Mouse (Mus musculus): ENCODE data around the gene AI837181.
"Not testable (repeated sequence)": the region's sequence is repeated elsewhere in the genome, so short reads cannot be mapped to it uniquely, and the experiment has no call there.

AI837181 gene

GRCm38 (mm10) chr19:5424782-5425741 is at the start of gene AI837181, which contains the start of gene Drap1:
Gene AI837181, plus strand, starts transcription at chr19:5425144.
Gene Drap1, minus strand, starts transcription at chr19:5424979.
- peak; percentile 76 to 92 for DNase-seq (ENCODE audit: low spot score in 2 of 2)

GRCm38 (mm10) chr19:5377446-5377845 is 47.5 kb upstream of the AI837181 start:
- no peak for DNase-seq (ENCODE audit: low spot score in 2 of 2)

- no peak for DNase-seq (ENCODE audit: low spot score in 2 of 2)
These were observed 41.6 kb upstream of the AI837181 start for GRCm38 (mm10) chr19:5383326-5383725.

GRCm38 (mm10) chr19:5384715-5385114 is 40.2 kb upstream of the AI837181 start:
- no peak for DNase-seq (ENCODE audit: low spot score in 2 of 2)

GRCm38 (mm10) chr19:5388011-5388441 is 36.9 kb upstream of the AI837181 start:
- no peak for DNase-seq (ENCODE audit: low spot score in 2 of 2)

DNA sequence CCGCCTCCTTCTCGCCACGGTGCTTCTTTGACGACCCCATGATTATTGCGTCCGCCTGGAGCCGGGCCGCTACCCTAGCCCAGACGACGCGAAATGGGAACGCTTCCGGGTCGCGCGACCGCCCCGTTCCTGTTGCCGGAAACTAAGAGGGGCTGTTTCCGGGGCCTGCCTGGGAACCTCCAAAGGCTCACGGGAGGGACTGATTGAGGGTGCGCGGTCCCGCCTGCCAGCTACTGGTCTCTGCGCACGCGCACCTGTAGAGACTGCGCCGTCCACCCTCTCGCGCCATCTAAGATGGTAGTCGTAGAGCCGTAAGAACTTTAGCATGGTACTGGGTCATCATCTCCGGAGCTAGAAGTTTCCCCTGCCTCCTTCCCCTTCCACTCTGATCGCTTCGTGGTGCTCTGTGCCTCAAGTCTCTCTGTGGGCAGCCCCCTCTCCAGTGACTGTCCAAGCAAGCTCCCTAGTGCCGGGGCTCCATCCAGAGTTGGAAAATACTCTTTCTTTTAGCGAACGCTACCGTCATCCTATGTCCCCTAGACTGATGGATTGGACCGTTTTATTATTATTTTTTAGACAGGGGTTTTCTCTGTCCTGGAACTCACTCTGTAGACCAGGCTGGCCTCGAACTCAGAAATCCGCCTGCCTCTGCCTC is 36.2 kb upstream of the AI837181 start, which contains the start of gene Sart1:
Gene Sart1, minus strand, starts transcription at position 116 of the 655 bp plus-strand sequence.
- DNase-seq (ENCODE audit: low spot score in 2 of 2): peak; percentile 92 to 93

- DNase-seq (ENCODE audit: low spot score in 2 of 2): no peak
These were observed 35.3 kb upstream of the AI837181 start for GRCm38 (mm10) chr19:5389647-5390046.

DNA sequence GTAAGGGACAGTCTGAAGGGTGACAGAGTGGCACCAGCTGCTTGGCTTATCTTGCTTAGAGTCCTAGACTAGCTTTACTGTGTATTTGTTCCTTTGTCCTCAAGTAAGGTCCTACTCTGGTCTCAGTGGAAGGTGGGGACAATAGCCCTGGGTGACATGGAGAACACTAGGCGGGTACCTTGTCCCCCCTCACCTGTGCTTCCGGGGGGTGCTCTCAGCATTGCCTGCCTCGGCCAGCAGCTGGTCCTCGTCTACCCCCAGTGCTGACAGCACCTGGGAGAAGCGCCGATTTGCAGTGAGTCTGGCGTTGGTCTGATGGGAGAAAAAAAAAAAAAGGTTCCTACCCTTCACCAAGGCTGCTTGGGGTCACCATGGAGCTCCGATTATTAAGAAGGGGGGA is 34.5 kb upstream of the AI837181 start:
- DNase-seq (ENCODE audit: low spot score in 2 of 2): no peak

- DNase-seq (ENCODE audit: low spot score in 2 of 2): no peak
These were observed 32.1 kb upstream of the AI837181 start for GRCm38 (mm10) chr19:5392892-5393291.

DNA sequence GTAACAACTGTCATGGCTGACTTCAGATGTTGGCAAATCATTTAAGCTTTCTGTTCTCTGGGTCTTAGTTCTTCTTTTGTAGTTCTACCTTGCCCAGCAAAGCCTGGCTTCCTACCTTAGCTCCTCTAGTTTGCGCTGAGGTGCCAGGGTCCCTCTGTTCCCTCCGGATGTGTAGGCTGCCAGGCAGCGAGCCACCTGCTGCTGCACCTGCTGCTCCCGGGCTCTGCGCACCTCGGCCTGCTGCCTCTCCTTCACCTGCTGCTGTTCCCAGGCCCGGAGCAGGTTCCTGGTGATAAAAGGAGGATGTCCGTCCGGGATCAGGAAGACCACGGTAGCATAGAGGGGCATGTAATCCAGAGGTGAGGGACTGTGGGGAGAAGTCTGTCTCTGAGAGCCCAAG is 30.8 kb upstream of the AI837181 start:
- no peak for DNase-seq (ENCODE audit: low spot score in 2 of 2)

DNA sequence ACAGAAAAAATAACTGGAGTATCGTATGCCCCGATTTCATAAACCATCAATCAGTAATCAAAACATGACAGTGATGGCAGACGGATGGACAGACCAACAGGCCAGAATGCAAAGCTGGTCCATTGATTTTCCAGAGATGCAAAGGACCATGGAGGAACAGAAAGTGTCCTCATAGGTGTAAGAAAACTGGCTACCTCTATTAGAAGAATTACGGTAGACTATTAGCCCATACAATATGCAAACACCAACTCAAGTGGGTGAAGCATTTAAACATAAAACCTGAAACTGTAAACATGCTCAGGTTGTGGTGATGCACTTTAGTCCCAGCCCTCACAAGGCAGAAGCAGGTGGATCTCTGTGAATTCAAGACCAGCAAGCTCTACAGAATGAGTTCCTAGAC is 29.6 kb upstream of the AI837181 start:
- DNase-seq (ENCODE audit: low spot score in 2 of 2): no peak

- DNase-seq (ENCODE audit: low spot score in 2 of 2): not testable (repeated sequence)
These were observed 23.9 kb upstream of the AI837181 start for GRCm38 (mm10) chr19:5401073-5401472.

DNA sequence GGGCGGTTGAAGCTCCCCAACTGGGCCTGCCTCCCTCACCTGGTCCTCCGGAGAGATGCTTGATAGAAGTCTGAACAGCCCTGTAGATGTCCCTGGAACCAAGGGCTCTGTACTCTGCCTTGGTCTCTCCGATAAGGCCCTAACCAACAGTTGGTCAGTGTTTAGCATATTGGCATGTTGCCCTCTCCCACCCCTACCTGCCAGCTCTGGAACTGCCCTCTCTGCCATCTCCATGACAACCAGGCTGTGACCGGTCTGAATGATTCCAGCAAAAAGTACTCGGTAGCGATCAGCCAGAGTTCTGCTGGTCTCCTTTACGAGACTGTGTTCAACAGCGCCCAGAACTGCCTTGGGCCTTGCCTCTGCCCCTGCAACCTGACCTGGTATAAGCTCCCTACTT is 22.7 kb upstream of the AI837181 start, which contains the start of gene Tsga10ip:
Gene Tsga10ip, minus strand, starts transcription at position 234 of the 400 bp plus-strand sequence.
- no peak for DNase-seq (ENCODE audit: low spot score in 2 of 2)

GRCm38 (mm10) chr19:5405924-5406323 is 19.0 kb upstream of the AI837181 start:
- DNase-seq (ENCODE audit: low spot score in 2 of 2): no peak

DNA sequence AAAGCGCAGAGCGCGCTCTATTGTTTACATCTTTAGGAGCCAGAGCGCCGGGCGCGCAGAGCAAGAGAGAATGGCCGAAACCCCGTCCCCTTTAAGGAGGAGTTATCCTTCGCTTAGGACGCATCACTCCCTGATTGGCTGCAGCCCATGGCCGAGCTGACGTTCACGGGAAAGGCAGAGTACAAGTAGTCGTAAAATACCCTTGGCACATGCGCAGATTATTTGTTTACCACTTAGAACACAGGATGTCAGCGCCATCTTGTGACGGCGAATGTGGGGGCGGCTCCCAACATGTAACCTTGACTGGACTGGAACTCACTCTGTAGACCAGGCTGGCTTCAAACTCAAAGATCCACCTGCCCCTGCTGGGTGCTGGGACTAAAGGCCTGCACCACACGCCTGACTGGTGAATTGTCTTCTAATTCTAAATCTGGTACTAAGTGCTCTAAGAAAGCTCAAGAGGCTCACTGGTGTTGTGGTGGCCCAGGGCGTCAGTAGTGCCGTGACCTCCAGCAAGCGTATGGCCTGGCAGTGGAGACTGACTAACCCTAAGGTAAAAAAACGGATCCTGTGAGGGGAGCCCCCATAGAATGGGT is 18.3 kb upstream of the AI837181 start:
- DNase-seq (ENCODE audit: low spot score in 2 of 2): peak in 1 of 2 experiments; percentile 24

DNA sequence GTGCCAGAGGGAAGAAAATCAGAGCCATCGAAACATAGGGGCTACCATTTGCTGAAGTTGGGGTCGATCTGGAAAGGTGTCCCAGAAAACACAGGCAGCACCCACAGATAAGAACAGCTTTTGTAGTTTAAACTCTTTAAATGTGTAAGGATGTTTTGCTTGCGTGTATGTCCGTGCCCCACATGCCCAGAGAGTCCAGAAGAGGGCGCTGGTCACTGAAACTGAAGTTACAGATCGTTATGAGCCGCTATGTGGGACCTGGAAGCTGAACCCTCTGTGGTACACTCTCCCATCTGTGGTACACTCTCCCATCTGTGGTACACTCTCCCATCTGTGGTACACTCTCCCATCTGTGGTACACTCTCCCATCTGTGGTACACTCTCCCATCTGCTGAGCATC is 17.8 kb upstream of the AI837181 start:
- peak in 1 of 2 experiments; percentile 26 for DNase-seq (ENCODE audit: low spot score in 2 of 2)

DNA sequence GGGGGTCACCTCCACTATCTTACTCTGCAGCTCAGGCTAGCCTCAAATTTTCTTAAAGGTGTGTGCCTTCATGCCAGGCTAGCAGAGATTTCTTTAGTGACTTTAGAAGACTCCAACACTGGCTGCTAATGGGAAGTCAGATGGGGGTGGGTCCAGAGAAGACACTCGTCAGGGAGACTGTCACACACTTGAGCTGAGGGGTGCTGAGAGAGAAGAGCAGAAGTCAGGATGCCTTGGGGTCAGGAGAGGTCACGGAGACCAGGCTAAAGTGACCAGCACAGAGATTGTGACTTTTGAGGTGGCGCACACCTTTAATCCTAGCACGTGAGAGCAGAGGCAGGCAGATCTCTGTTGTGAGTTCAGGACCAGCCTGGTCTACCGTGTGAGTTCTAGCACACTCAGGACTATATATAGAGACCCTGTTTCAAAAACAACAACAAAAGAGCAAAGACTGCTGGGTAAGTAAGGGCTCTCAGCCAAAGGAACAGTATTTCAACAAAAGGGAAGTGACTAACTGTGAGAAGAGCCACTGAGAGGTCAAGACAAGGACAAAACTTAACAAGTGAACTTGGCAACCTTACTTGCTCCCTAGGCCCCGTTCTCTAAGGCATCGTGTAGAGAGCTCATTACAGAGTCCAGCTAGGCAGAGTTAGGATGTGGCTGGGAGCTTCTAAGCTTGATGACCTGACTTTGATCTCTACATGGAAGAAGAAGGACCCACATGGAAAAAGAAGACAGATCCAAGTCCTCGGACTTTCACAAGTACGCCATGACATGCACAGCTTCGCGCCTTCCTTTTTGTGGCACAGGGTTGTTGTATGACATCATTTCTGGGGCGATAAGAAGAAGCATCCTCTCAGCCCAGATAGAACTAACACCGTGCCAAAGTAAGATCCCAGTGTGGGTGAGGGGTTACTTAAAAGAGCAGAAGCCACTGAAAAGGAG is 16.6 kb upstream of the AI837181 start:
- DNase-seq (ENCODE audit: low spot score in 2 of 2): no peak

GRCm38 (mm10) chr19:5409068-5409467 is 15.9 kb upstream of the AI837181 start:
- DNase-seq (ENCODE audit: low spot score in 2 of 2): no peak

DNA sequence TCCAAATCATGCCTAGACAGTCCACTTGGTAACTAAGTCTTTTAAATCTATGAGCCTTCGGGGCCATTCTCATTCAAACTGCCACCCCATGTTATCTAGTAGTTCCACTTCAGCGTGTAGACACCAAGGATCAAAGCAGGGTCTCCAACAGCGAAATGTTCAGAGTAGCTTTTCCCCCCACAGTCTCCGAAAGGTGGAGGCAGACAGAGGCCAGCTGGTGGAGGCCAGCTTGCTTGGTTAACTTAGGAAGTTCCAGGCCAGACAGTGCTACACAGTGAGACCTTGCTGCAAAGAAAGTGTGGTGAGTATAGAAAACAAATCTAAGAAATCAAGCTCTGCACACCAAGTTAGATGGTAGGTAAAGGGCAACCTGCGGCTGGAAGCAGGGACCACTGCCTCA is 14.3 kb upstream of the AI837181 start:
- no peak for DNase-seq (ENCODE audit: low spot score in 2 of 2)

DNA sequence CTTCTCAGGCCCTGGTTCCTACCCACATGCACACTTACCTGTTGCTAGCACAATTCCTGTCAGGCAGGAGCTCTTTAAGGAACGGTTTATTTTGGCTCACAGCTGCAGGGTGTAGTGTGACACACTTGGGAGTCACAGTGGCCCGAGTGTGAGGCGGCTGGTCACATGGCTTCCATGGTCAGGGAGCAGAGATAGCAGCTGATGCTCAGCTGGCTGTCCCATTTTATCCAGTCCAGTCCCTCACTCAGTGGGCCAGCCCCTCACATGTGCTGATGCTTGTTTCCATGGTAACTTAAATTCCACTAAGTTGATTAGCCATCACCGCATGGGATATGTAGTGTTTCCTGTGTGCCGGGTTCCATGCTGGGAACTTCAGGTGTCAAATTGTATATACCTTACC is 13.0 kb upstream of the AI837181 start:
- no peak for DNase-seq (ENCODE audit: low spot score in 2 of 2)

- no peak for DNase-seq (ENCODE audit: low spot score in 2 of 2)
These were observed 11.1 kb upstream of the AI837181 start for GRCm38 (mm10) chr19:5413840-5414239.

Data from frontal cortex, postnatal 10 days (tissue).